Mouse (Mus musculus): Measurements from ENCODE around the gene Timmdc1.

DNA sequence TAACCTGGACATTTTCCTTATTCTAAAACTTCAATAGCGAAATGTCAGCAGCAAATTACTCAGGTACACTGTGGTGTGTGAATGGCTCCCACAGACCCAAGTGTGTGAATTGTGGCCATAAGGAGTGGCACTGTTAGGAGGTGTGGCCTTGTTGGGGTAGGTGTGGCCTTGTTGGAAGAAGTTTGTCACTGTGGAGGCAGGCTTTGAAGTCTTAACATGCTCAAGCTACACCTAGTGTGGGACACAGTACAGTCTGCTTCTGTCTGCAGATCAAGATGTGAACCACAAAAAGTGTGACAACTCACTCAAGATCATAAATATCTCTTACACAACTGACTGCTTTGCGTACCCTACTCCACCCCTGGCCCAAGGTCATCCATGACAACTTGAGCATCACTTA lies 11.6 kb downstream of the Timmdc1 start:
- TF ChIP-seq CTCF (IDR thresholded peaks at IDR 0.05; ENCODE audit: borderline replicate concordance, control insufficient read depth, extremely low read depth, insufficient read depth, low read length, poor library complexity) (no peak), POLR2A (IDR thresholded peaks at IDR 0.05; ENCODE audit: control insufficient read depth, extremely low read depth, insufficient read depth, low read length, poor library complexity) (no peak)

Data from thymus, adult 2 months (tissue).